Mouse (Mus musculus): Measurements from ENCODE around the gene Aff3. TPM values are rescaled to one million over a fixed set of nuclear protein-coding genes. Genes with fewer than 3 reads are reported as not detected.

The Aff3 gene
- total RNA-seq, 2 experiments from 2014 or later: 3.4 to 3.7 TPM

- intact Hi-C loops (cut with DNase I; ENCODE audit: low total_unique reads): no loop called here
Measured at GRCm38 (mm10) chr1:38550579-38550978, 114.2 kb downstream of the Aff3 start.

GRCm38 (mm10) chr1:38548671-38549661 is 115.8 kb downstream of the Aff3 start:
- intact Hi-C loops (cut with DNase I; ENCODE audit: low total_unique reads): no loop called here
- DNase-seq: no peak

More at GRCm38 (mm10) chr1:38550579-38550978, 114.2 kb downstream of the Aff3 start:
- DNase-seq: no peak

GRCm38 (mm10) chr1:38547685-38548084 is 117.1 kb downstream of the Aff3 start:
- no peak for DNase-seq
- intact Hi-C loops (cut with DNase I; ENCODE audit: low total_unique reads): no loop called here

GRCm38 (mm10) chr1:38546696-38547095 is 118.1 kb downstream of the Aff3 start:
- DNase-seq: peak; percentile 15
- intact Hi-C loops (cut with DNase I; ENCODE audit: low total_unique reads): no loop called here

GRCm38 (mm10) chr1:38545282-38545945 is 119.3 kb downstream of the Aff3 start:
- DNase-seq: no peak
- intact Hi-C loops (cut with DNase I; ENCODE audit: low total_unique reads): no loop called here

GRCm38 (mm10) chr1:38544501-38544900 is 120.3 kb downstream of the Aff3 start:
- intact Hi-C loops (cut with DNase I; ENCODE audit: low total_unique reads): no loop called here
- no peak for DNase-seq

- no peak for DNase-seq
- intact Hi-C loops (cut with DNase I; ENCODE audit: low total_unique reads): no loop called here
Measured at GRCm38 (mm10) chr1:38541536-38541935, 123.2 kb downstream of the Aff3 start.

- no peak for DNase-seq
- intact Hi-C loops (cut with DNase I; ENCODE audit: low total_unique reads): no loop called here
Measured at GRCm38 (mm10) chr1:38536929-38537540, 127.7 kb downstream of the Aff3 start.

GRCm38 (mm10) chr1:38532581-38532980 is 132.2 kb downstream of the Aff3 start:
- intact Hi-C loops (cut with DNase I; ENCODE audit: low total_unique reads): no loop called here
- no peak for DNase-seq

- intact Hi-C loops (cut with DNase I; ENCODE audit: low total_unique reads): no loop called here
Measured at GRCm38 (mm10) chr1:38528607-38529006, 136.1 kb downstream of the Aff3 start.

GRCm38 (mm10) chr1:38526568-38526967 is 138.2 kb downstream of the Aff3 start:
- intact Hi-C loops (cut with DNase I; ENCODE audit: low total_unique reads): no loop called here

More at GRCm38 (mm10) chr1:38528607-38529006, 136.1 kb downstream of the Aff3 start:
- DNase-seq: no peak

GRCm38 (mm10) chr1:38521651-38522050 is 143.1 kb downstream of the Aff3 start:
- intact Hi-C loops (cut with DNase I; ENCODE audit: low total_unique reads): no loop called here

More at GRCm38 (mm10) chr1:38526568-38526967, 138.2 kb downstream of the Aff3 start:
- no peak for DNase-seq

GRCm38 (mm10) chr1:38516225-38516624 is 148.5 kb downstream of the Aff3 start:
- no peak for DNase-seq
- intact Hi-C loops (cut with DNase I; ENCODE audit: low total_unique reads): no loop called here

More at GRCm38 (mm10) chr1:38521651-38522050, 143.1 kb downstream of the Aff3 start:
- no peak for DNase-seq

- intact Hi-C loops (cut with DNase I; ENCODE audit: low total_unique reads): no loop called here
Measured at GRCm38 (mm10) chr1:38514634-38515011, 150.1 kb downstream of the Aff3 start.

GRCm38 (mm10) chr1:38513970-38514633 is 150.7 kb downstream of the Aff3 start:
- intact Hi-C loops (cut with DNase I; ENCODE audit: low total_unique reads): no loop called here

More at GRCm38 (mm10) chr1:38514634-38515011, 150.1 kb downstream of the Aff3 start:
- no peak for DNase-seq

GRCm38 (mm10) chr1:38512258-38513081 is 152.3 kb downstream of the Aff3 start:
- no peak for DNase-seq
- intact Hi-C loops (cut with DNase I; ENCODE audit: low total_unique reads): no loop called here

More at GRCm38 (mm10) chr1:38513970-38514633, 150.7 kb downstream of the Aff3 start:
- DNase-seq: no peak

GRCm38 (mm10) chr1:38511076-38511475 is 153.7 kb downstream of the Aff3 start:
- intact Hi-C loops (cut with DNase I; ENCODE audit: low total_unique reads): no loop called here
- no peak for DNase-seq

GRCm38 (mm10) chr1:38509301-38509700 is 155.5 kb downstream of the Aff3 start:
- no peak for DNase-seq
- intact Hi-C loops (cut with DNase I; ENCODE audit: low total_unique reads): loop anchor here (5.0 kb wide), 1 partner anchor 273 kb away; no protein-coding TSS in a partner anchor

All from gastrocnemius, postnatal 14 days (tissue).